Mouse (Mus musculus): ENCODE data around the gene Cyp4f40. TPM values are rescaled to one million over a fixed set of nuclear protein-coding genes. Genes with fewer than 3 reads are reported as not detected.
"Not testable (repeated sequence)": the region's sequence is repeated elsewhere in the genome, so short reads cannot be mapped to it uniquely, and the experiment has no call there.

The Cyp4f40 gene
- not detected for total RNA-seq (2021)
- long read RNA-seq, experiment 1, result 0 reads
- long read RNA-seq, experiment 2, result 0 reads

- intact Hi-C loops (cut with DNase I), result no loop called here
Measured at GRCm38 (mm10) chr17:32658712-32659111, at the start of gene Cyp4f40. TSS of gene Cyp4f40 (plus strand) at chr17:32658900.

GRCm38 (mm10) chr17:32610231-32610630 lies 48.5 kb upstream of the Cyp4f40 start:
- intact Hi-C loops (cut with DNase I); DNase-seq: not testable (repeated sequence)

More at GRCm38 (mm10) chr17:32658712-32659111, at the start of gene Cyp4f40:
- DNase-seq, result no peak

- DNase-seq, result no peak
- intact Hi-C loops (cut with DNase I), result no loop called here
Measured at GRCm38 (mm10) chr17:32610896-32611295, 47.8 kb upstream of the Cyp4f40 start.

GRCm38 (mm10) chr17:32612417-32612816 lies 46.3 kb upstream of the Cyp4f40 start:
- intact Hi-C loops (cut with DNase I), result no loop called here
- no peak for DNase-seq

- intact Hi-C loops (cut with DNase I), result no loop called here
- DNase-seq, result no peak
Measured at GRCm38 (mm10) chr17:32617252-32617651, 41.4 kb upstream of the Cyp4f40 start.

GRCm38 (mm10) chr17:32621018-32621417 lies 37.7 kb upstream of the Cyp4f40 start, which contains the start of gene Cyp4f37:
TSS of gene Cyp4f37 (plus strand) at chr17:32621309.
- intact Hi-C loops (cut with DNase I); DNase-seq: not testable (repeated sequence)

- intact Hi-C loops (cut with DNase I), result loop anchor here (10.0 kb wide), 1 partner anchor 325 kb away; no protein-coding TSS in a partner anchor
- DNase-seq, result not testable (repeated sequence)
Measured at GRCm38 (mm10) chr17:32629726-32630125, 29.0 kb upstream of the Cyp4f40 start.

- intact Hi-C loops (cut with DNase I), result loop anchor here (10.0 kb wide), 1 partner anchor 323 kb away; no protein-coding TSS in a partner anchor
- no peak for DNase-seq
Measured at GRCm38 (mm10) chr17:32631936-32632335, 26.8 kb upstream of the Cyp4f40 start.

- DNase-seq, result not testable (repeated sequence)
- intact Hi-C loops (cut with DNase I), result loop anchor here (10.0 kb wide), 1 partner anchor 320 kb away; no protein-coding TSS in a partner anchor
Measured at GRCm38 (mm10) chr17:32634242-32634971, 24.3 kb upstream of the Cyp4f40 start.

GRCm38 (mm10) chr17:32634972-32635314 lies 23.8 kb upstream of the Cyp4f40 start:
- intact Hi-C loops (cut with DNase I), result loop anchor here (10.0 kb wide), 1 partner anchor 320 kb away; no protein-coding TSS in a partner anchor

GRCm38 (mm10) chr17:32636341-32636740 lies 22.4 kb upstream of the Cyp4f40 start:
- no peak for DNase-seq
- intact Hi-C loops (cut with DNase I), result loop anchor here (10.0 kb wide), 1 partner anchor 318 kb away; no protein-coding TSS in a partner anchor

More at GRCm38 (mm10) chr17:32634972-32635314, 23.8 kb upstream of the Cyp4f40 start:
- DNase-seq, result peak; percentile 54 to 69

GRCm38 (mm10) chr17:32637151-32637550 lies 21.5 kb upstream of the Cyp4f40 start:
- intact Hi-C loops (cut with DNase I), result loop anchor here (10.0 kb wide), 1 partner anchor 318 kb away; no protein-coding TSS in a partner anchor

GRCm38 (mm10) chr17:32646631-32647030 lies 12.1 kb upstream of the Cyp4f40 start:
- intact Hi-C loops (cut with DNase I), result no loop called here

More at GRCm38 (mm10) chr17:32637151-32637550, 21.5 kb upstream of the Cyp4f40 start:
- no peak for DNase-seq

GRCm38 (mm10) chr17:32653860-32654259 lies 4.8 kb upstream of the Cyp4f40 start:
- intact Hi-C loops (cut with DNase I), result no loop called here
- DNase-seq, result no peak

More at GRCm38 (mm10) chr17:32646631-32647030, 12.1 kb upstream of the Cyp4f40 start:
- DNase-seq, result no peak

- intact Hi-C loops (cut with DNase I), result no loop called here
- no peak for DNase-seq
Measured at GRCm38 (mm10) chr17:32657041-32657440, 1.7 kb upstream of the Cyp4f40 start.

GRCm38 (mm10) chr17:32658246-32658645 lies 454 bp upstream of the Cyp4f40 start:
- DNase-seq, result no peak
- intact Hi-C loops (cut with DNase I), result no loop called here

- intact Hi-C loops (cut with DNase I), result no loop called here
Measured at GRCm38 (mm10) chr17:32673976-32674375, 15.3 kb downstream of the Cyp4f40 start.

GRCm38 (mm10) chr17:32676040-32676635 lies 17.4 kb downstream of the Cyp4f40 start:
- intact Hi-C loops (cut with DNase I), result no loop called here
- no peak for DNase-seq

More at GRCm38 (mm10) chr17:32673976-32674375, 15.3 kb downstream of the Cyp4f40 start:
- DNase-seq, result no peak

- intact Hi-C loops (cut with DNase I), result loop anchor here (5.0 kb wide), 1 partner anchor 128 kb away; no protein-coding TSS in a partner anchor
- no peak for DNase-seq
Measured at GRCm38 (mm10) chr17:32680404-32680803, 21.7 kb downstream of the Cyp4f40 start.

GRCm38 (mm10) chr17:32685048-32685750 lies 26.5 kb downstream of the Cyp4f40 start, which contains the start of gene Cyp4f15:
TSS of gene Cyp4f15 (plus strand) at chr17:32685627.
- intact Hi-C loops (cut with DNase I), result no loop called here

More at GRCm38 (mm10) chr17:32685048-32685750, 26.5 kb downstream of the Cyp4f40 start, which contains the start of gene Cyp4f15:
- no peak for DNase-seq
